Comparison of ENCODE assay signal across 9 mouse cellular contexts in genomic region chr2:69856392-69856791, GRCm38 (mm10). TPM values are rescaled to one million over a fixed set of nuclear protein-coding genes. Genes with fewer than 3 reads are reported as not detected.
DNase-seq lines count a peak whose midpoint lies in the region; ATAC-seq and TF ChIP-seq lines count a peak whose summit lies in the region.
"Had no signal": no experiment of that assay in that cellular context is flagged by ENCODE, and none has a peak within 500 bp of the region (broad histone marks: within the 10 kb centered on the region; RNA-seq: fewer than 3 reads in every experiment).

No protein-coding gene starts in this region.

- no peaks in the 10 kb centered on the region for H3K9me3 ChIP-seq in forebrain, embryonic 12.5 days

- ATAC-seq in hematopoietic stem cell, adult 5-6 weeks (replicated peaks in 1 of 2; ENCODE audit: insufficient read depth in 1 of 2, low FRiP score in 2 of 2, low TSS enrichment in 1 of 2, low read depth in 1 of 2, poor library complexity in 2 of 2, severe bottlenecking in 2 of 2) = peak; percentile 70 to 83
- no peak for ATAC-seq in forebrain, embryonic 12.5 days (ENCODE audit: low FRiP score)

- peaks cover 5% of the 10 kb centered on the region; the same call in 1 of the 2 replicates for H3K4me1 ChIP-seq in thymus, adult 2 months (replicated peaks; ENCODE audit: control insufficient read depth, insufficient read depth, low read length)
- no peaks in the 10 kb centered on the region for H3K4me1 ChIP-seq in forebrain, embryonic 12.5 days

- H3K27ac ChIP-seq in thymus, adult 2 months (ENCODE audit: control insufficient read depth, insufficient read depth, low read length) = no peak overlapping the region
- no peak overlapping the region for H3K27ac ChIP-seq in forebrain, embryonic 12.5 days

- H3K9ac ChIP-seq in forebrain, embryonic 12.5 days = no peak overlapping the region

- no peaks in the 10 kb centered on the region for H3K27me3 ChIP-seq in thymus, adult 2 months (ENCODE audit: control insufficient read depth, insufficient read depth, low read length)
- no peaks in the 10 kb centered on the region for H3K27me3 ChIP-seq in forebrain, embryonic 12.5 days

- no peaks in the 10 kb centered on the region for H3K36me3 ChIP-seq in thymus, adult 2 months (ENCODE audit: control insufficient read depth, insufficient read depth, low read length)
- no peaks in the 10 kb centered on the region for H3K36me3 ChIP-seq in forebrain, embryonic 12.5 days (replicated peaks)

- peak; percentile 16 for DNase-seq in thymus, adult 2 months
- DNase-seq in thymus, adult 18-20 months = no peak
- DNase-seq in lung, postnatal 10 days = peak; percentile 54
- peak; percentile 17 to 43 for DNase-seq in urinary bladder, postnatal 36 days (ENCODE audit: low spot score in 2 of 2)
- DNase-seq in Muller cell, postnatal 12 days (ENCODE audit: inconsistent ontology term) = no peak
- DNase-seq: cerebellum, adult 9-10 months; right cerebral cortex, postnatal 4 days had no signal

- WGBS in thymus, adult 2 months = 39% methylated on average over 8 of the region's 8 CpGs
- 75% methylated on average over 8 of the region's 8 CpGs for WGBS in forebrain, embryonic 12.5 days

- H3K4me3 ChIP-seq in thymus, adult 2 months (ENCODE audit: control insufficient read depth, insufficient read depth, low read length) = no peak overlapping the region
- H3K4me3 ChIP-seq in forebrain, embryonic 12.5 days (replicated peaks) = no peak overlapping the region

- no peak for TF ChIP-seq CTCF in thymus, adult 2 months (IDR thresholded peaks at IDR 0.05; ENCODE audit: borderline replicate concordance, control insufficient read depth, extremely low read depth, insufficient read depth, low read length, poor library complexity)

- TF ChIP-seq POLR2A in thymus, adult 2 months (IDR thresholded peaks at IDR 0.05; ENCODE audit: control insufficient read depth, extremely low read depth, insufficient read depth, low read length, poor library complexity) = no peak

- no peak overlapping the region for H3K4me2 ChIP-seq in forebrain, embryonic 12.5 days

RNA-seq across cellular contexts. Expression of gene Ssb, which starts 5.0 kb away (rescaled TPM):
- polyA plus RNA-seq in thymus, adult 2 months (2012; rRNA removed) = 5.4 and 6.9 TPM in 2 replicates
- total RNA-seq in hematopoietic stem cell, adult 5-6 weeks (2017) = 543 and 668 TPM in 2 replicates
- 448 and 466 TPM in 2 replicates for polyA plus RNA-seq in forebrain, embryonic 12.5 days (2016; fragmentation: Nextera tagmentation; extraction: Ambion mirVana)

RNA-seq across cellular contexts. Expression of gene Mettl5, which starts 29.0 kb away (rescaled TPM):
- 4.0 and 4.8 TPM in 2 replicates for polyA plus RNA-seq in thymus, adult 2 months (2012; rRNA removed)
- total RNA-seq in hematopoietic stem cell, adult 5-6 weeks (2017) = 36.4 and 42.1 TPM in 2 replicates
- 38.3 and 38.5 TPM in 2 replicates for polyA plus RNA-seq in forebrain, embryonic 12.5 days (2016; fragmentation: Nextera tagmentation; extraction: Ambion mirVana)

RNA-seq across cellular contexts. Expression of gene Klhl23, which starts 34.6 kb away (rescaled TPM):
- 2.5 and 3.4 TPM in 2 replicates for polyA plus RNA-seq in thymus, adult 2 months (2012; rRNA removed)
- 23.3 and 36.3 TPM in 2 replicates for total RNA-seq in hematopoietic stem cell, adult 5-6 weeks (2017)
- polyA plus RNA-seq in forebrain, embryonic 12.5 days (2016; fragmentation: Nextera tagmentation; extraction: Ambion mirVana) = 43.8 and 47.9 TPM in 2 replicates

RNA-seq across cellular contexts. Expression of gene Ubr3, which starts 40.7 kb away (rescaled TPM):
- polyA plus RNA-seq in thymus, adult 2 months (2012; rRNA removed) = 13.7 and 13.9 TPM in 2 replicates
- 55.3 and 62.1 TPM in 2 replicates for total RNA-seq in hematopoietic stem cell, adult 5-6 weeks (2017)
- 18.9 and 22.2 TPM in 2 replicates for polyA plus RNA-seq in forebrain, embryonic 12.5 days (2016; fragmentation: Nextera tagmentation; extraction: Ambion mirVana)

Comparison
In these comparisons a context has a peak if more than half of its experiments do, and no peak if none do; other contexts are left out.
1. DNase-seq: peak in thymus, adult 2 months (single experiment), lung, postnatal 10 days (single experiment) and urinary bladder, postnatal 36 days (2 of 2); none in thymus, adult 18-20 months (0 of 2) and Muller cell, postnatal 12 days (single experiment).
2. RNA of gene Ssb, which starts 5.0 kb away (polyA plus RNA-seq): 448 to 466 TPM in forebrain, embryonic 12.5 days; 5.4 to 6.9 TPM in thymus, adult 2 months; every median in the first group is over 10 times any median in the second.
3. RNA of gene Klhl23, which starts 34.6 kb away (polyA plus RNA-seq): 43.8 to 47.9 TPM in forebrain, embryonic 12.5 days; 2.5 to 3.4 TPM in thymus, adult 2 months; every median in the first group is over 10 times any median in the second.